Mouse (Mus musculus): ENCODE measurements around the gene Dnajc7. TPM values are rescaled to one million over a fixed set of nuclear protein-coding genes. Genes with fewer than 3 reads are reported as not detected.
A peak's percentile ranks its signal among the peaks of the same experiment; 100 is the strongest.
"Not testable (repeated sequence)": the region's sequence is repeated elsewhere in the genome, so short reads cannot be mapped to it uniquely, and the experiment has no call there.

The Dnajc7 gene
- polyA plus RNA-seq (2017; shearing (Covaris generic)) = 100 to 1,000 TPM; 283 to 389 (median 360) TPM

DNA sequence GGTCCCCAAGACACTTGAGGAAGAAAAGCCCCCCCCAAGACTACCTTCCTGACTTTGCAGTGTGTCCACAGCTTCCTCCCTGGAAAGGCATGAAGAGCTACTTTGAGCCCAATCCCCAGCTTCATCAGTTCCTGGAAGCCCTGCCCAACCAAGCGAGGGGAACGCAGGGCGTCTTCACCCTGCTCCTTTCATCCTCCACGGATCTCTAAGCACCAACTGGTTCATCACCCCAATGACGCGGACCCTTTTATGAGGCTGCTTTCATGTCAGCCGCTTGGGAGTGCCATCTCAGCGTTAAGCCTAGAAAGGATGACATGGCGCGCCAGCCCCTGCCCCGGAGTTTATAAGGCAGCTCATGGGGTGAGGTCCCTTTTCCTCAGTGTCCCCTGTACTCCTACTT lies at the start of gene Dnajc7:
Dnajc7 (minus strand) TSS at position 187 of the 400 bp plus-strand sequence.
- peak; percentile 16 for ATAC-seq

GRCm38 (mm10) chr11:100659806-100660205 lies 39.8 kb upstream of the Dnajc7 start:
- ATAC-seq = no peak

DNA sequence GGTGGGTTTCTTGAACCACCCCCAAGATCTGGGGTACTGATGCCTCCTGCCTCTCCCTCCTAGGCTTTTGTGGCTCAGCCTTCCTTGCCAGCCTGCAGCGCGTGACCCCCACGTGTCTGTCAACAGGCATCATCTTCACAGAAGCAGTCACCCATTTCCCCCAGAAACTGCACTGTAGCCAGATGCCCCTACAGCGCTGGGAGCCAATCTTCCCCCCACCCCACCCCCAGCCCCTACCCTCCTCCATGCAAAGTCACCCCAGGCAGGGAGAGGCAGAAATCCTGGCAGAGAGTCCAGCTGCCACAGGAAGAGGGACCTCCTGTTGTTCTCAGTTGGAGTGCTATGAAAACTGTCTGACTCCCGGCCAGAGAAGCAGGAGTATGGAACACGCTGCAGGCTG lies 36.5 kb upstream of the Dnajc7 start:
- no peak for ATAC-seq

- ATAC-seq = not testable (repeated sequence)
These were observed 35.6 kb upstream of the Dnajc7 start for GRCm38 (mm10) chr11:100655589-100655988.

DNA sequence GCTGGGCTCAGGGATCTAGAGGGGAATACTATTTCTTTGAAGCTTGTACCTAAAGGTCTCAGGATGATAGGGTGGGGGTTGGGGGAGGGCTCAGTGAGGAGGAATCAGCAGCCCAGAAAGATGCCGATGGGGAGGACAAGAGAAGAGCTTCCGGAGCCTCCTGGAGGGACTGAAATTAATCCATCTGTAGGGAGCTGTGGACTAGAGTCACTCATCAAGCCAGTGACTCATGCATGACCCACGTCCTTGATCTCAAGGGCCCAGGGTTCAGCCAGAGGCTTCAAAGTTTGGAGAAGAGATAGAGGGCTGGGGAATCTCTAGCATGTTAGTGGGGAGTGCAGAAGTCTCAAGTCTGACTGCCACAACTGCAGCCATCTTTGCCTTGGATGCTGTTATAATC lies 31.8 kb upstream of the Dnajc7 start:
- no peak for ATAC-seq

GRCm38 (mm10) chr11:100651205-100651604 lies 31.2 kb upstream of the Dnajc7 start:
- ATAC-seq = no peak

DNA sequence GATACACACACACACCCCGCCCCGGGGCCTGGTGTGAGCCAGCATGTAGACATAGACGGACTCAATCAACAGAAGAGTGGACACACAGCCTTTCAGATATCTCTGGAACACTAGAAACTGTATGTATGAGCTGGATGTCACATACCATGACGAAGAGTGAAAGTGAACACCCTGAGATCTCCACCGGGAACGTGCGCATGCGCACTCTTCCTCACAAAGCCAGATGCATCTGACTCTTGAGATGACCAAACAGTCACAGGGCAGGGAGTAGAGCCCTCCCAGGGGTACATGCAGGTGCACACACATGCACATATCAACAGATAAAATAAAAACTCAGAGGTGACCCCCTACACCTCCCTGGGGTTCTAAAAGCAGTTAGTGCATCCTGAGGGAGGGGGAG lies 28.4 kb upstream of the Dnajc7 start:
- no peak for ATAC-seq

DNA sequence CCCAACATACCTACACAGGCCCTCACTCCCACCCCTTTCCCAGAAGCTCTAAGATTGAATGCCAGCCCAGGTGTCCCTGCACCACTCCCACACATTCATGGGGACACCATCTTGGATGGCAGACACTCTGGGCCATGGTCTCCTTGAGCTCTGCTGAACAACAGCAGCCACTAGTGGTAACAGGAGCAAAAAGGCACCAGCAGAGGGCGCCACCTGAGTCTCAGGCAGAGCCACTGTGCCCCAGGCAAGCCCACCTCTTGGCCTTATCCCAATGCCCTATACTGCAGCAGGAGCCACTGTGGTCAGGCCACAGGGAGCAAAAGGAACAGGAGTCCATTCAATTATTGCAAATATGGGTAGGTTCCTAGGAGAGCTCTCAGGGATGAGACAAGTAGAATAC lies 26.3 kb upstream of the Dnajc7 start:
- no peak for ATAC-seq

GRCm38 (mm10) chr11:100643612-100644575 lies 23.9 kb upstream of the Dnajc7 start:
- ATAC-seq = no peak

DNA sequence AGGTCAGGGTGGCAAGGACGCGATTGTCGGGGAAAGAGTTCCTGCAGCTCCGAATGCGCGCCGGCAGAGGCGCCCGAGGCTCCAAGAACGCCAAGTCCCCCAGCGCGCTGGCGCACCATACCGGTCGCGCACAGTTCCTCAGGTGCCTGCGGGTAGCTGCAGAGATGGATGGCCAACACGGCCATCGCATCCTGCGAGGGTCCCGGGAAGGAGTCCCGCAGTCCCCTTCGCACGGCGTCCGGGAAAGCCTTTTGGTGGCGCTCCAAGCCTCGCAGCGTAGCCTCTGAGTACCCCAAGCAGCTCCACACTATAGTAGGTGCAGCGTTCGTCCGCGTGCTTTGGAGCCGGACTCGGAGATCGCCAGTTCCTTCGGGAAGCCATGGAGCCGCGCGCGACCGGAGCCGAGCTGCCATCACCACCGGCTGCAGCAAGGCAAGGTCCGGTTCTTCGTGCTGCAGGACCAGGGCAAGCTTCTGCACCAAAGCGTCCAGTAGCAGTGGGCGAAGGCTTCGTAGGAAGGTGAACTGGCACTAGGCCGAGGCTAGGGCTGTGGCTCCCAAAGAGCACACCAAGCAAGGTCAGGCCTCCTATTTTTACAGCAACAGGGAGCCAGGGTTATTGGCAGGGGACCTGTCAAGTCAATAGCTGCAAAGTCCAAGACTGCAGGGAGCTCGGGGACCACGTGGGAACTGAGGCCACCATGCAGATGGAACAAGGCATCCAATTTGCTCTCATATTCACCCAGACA lies 20.4 kb upstream of the Dnajc7 start:
- ATAC-seq = no peak

DNA sequence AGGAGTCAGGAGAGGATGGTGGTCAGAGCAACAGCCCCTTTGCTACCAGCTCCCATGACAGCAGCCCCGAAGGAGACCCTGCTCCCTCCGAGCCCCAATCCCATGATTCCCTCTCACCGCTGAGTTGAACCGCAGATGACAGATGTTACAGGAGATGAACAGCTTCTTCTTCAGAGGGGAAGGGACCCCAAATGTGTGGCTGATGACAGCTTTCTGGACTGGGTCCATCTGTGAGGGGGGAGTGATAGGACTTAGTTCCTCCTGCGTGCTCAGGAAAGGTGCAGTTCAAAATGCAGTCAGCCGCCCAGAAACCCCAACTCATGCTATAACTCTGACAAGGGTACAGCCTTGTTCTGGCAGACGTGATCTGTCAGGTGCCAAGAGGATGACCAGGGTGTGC lies 14.6 kb upstream of the Dnajc7 start:
- ATAC-seq = no peak

DNA sequence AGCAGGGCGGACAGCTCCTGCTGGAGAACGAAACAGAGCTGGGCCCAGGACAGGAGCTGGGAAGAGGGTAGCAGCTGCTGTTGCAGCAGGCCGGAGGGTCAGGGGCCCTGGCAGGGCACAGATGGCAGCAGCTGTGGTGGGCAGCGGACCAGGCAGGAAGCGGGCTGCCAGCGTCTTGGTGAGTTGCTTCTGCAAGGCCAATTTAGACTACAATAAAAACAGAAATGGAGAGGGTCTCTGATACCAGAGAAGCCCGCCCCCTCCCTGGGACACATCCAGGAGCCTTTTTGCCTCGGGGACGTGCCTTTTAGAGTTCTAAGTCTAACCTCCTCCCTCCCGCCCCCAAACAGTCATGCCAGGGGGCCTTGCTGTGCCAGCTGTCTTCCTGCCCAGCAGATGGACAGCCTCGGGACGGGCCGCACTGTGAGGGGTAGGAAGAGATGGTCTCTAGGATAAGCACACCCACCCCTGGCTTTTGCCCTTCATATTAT lies 8.9 kb upstream of the Dnajc7 start:
- ATAC-seq = no peak

DNA sequence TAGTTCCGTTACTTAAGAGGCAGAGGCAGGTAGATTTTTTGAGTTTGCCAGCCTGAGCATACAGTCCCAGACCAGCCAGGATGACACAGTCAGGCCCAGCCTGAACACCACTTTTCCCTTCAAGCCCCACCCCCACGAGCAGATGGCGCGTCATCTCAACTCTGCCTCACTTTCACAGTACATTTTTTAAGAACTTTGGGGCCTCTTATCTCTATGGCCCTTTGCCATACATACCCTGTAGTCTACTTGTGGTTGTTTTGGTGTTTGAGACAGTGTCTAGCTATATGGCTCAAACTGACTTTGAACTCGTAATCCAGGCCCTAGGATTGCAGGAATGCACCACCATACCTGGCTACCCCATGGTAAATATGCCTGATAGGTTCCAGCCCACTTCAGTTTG lies 8.1 kb upstream of the Dnajc7 start:
- ATAC-seq = no peak

DNA sequence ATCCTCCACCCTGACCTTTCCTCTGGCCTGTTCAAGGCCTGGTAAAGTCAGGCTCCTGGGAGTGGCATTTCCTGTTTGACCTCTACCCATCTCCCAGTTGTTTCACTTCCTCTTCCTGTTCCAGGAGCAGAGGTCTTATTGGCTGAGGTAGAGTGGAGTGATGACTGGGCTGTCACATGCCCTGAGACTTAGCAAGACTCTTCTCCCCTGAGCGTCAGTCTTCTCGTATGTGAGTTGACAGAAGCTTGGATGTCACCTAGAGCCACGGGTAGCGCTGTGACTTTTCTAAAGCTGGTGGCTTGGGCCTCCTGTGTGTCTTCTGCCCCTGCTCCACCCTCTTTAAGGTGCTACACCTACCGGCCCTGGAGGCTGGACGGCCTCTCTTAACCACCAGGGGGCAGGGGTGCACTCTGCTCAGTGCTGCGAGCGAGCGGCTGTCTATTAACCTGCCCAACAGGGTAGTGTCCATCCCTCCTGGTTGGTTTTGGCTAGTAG lies 6.8 kb upstream of the Dnajc7 start:
- peak; percentile 53 for ATAC-seq

- no peak for ATAC-seq
These were observed 6.1 kb upstream of the Dnajc7 start for GRCm38 (mm10) chr11:100625754-100626700.

DNA sequence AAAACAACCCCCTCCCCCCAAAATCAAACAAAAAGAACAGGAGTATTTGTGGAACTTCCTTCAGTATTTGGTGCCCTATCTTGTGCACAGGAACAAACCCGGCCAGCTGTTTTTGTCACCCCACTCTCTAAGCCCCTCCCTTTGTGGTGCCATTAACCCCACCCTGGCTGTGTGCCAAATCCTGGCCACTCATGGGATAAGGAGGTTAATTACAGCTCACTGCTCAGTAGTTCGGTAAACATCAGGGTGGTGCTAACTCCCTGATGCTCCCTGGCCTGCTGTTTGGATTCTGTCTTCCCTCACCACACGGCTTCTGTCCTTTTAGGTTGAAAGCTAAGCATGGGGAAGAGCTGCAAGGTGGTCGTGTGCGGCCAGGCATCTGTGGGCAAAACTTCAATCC lies 3.9 kb upstream of the Dnajc7 start:
- no peak for ATAC-seq

DNA sequence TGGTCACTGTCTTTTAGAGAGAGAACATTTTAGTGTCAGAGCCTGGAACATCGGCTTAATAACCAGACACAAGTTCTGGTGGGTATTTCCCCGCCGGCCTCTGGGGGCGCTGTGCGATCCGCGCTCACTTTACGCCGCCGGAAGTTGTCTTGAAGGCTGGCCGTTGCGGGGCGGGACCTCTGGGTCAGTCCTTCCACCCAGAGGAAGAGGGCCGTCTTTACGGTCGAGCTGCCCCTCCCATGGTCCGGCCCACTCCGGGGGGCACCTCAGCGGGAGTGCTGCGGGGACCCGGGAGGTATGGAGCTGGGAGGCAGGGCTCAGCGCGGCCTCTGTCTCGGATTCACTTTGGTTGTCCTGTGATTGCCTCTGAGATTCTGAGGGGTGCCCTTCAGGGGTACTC lies 2.7 kb upstream of the Dnajc7 start:
- ATAC-seq = peak; percentile 52

DNA sequence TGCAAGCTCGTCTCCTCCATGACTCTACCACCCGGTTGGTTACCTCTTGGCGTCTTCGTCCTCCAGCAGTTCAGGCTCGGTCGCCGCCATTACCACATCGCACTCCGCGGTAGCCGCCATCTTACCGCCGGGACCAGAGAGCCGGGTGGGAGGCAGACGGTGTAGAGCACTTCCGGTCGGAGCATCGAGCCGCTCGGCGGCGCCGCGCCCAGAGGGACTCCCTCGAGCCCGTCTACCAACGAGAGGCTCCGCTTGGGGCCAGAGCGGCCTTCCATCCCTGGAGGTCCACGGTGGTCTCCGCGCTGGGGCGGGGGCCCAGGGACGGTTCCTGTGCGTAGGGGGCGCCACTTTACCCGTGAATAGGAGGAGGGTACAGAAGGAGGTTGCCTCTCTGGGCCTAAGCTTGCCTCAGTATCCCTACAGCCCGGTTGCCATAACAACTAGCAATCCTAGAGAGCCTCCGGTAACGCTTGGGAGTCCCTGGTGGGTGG lies 438 bp downstream of the Dnajc7 start:
- peak; percentile 87 for ATAC-seq

DNA sequence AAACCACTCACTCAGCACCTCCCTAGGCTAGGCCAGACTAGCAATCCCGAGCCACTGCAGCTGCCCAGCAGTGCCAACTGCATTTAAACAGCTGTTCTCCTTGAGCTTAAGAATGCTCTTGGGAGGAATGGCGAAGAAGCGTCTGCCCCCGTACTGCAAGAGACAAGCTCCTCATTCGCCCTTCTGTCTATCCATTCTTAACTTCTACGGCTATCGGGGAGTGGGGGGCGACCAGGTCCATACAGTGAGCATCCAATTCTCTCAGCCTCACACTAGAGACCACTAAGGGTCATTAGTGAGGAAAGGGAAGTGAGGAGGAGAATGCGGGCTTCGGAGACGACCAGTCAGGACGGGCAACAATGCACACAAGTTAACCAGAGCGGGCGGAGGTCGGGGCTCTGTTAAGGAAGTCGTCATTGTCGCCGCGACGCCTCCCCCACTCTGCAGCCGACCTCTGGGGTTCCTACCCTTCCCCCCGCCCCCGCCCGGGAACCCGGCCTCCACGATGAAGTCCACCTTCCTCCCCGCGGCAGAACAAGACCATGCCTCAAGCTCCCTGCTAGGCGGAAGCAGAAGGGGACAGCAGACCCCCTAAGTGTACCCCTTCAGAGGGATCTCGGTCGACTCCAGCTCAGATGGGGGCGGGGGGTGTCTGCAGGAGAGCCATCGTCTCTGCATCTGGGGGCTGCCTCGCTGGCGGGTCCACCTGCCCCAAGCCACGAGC lies 1.0 kb downstream of the Dnajc7 start, which contains the start of gene Nkiras2:
Nkiras2 (plus strand) TSS at position 484 of the 724 bp plus-strand sequence.
- peak; percentile 46 for ATAC-seq

DNA sequence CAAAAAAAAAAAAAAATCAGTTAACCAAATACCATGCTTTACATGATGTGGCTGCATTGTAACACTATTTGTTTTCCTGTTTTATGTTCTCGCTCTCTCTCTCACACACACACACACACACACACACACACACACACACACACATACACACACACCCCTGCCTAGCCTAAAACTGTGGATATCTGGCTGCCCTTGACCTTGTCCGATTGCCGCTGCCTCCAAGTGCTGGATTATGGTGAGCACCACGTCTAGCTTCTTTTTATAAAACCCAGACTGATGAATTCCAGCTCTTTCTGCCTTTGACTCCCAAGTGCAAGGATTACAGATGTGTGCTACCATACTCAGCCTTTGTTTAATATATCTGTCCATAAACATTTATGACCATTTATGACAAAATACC lies 2.5 kb downstream of the Dnajc7 start:
- ATAC-seq = no peak

- ATAC-seq = not testable (repeated sequence)
These were observed 3.1 kb downstream of the Dnajc7 start for GRCm38 (mm10) chr11:100616836-100617235.

Measured in inflammation-experienced regulatory T-cells, adult 6 months (primary cell).